Mouse (Mus musculus): ENCODE data around the gene Sbsn. TPM values are rescaled to one million over a fixed set of nuclear protein-coding genes. Genes with fewer than 3 reads are reported as not detected.

The Sbsn gene
- polyA plus RNA-seq (2012; rRNA removed) = 4.6 and 4.7 TPM in 2 replicates

GRCm38 (mm10) chr7:30751086-30751669 lies at the start of gene Sbsn:
Gene Sbsn (plus strand): TSS chr7:30751471.
- H3K4me1 ChIP-seq (ENCODE audit: control insufficient read depth, insufficient read depth, low read length) = no peaks in the 10 kb centered on the region; the same call in 1 of the 2 replicates
- no peak for TF ChIP-seq CTCF (IDR thresholded peaks at IDR 0.05; ENCODE audit: control insufficient read depth, insufficient read depth, insufficient replicate concordance, low read depth, low read length)
- no peak for TF ChIP-seq POLR2A (IDR thresholded peaks at IDR 0.05; ENCODE audit: control insufficient read depth, low read depth, low read length)
- H3K4me3 ChIP-seq (ENCODE audit: control insufficient read depth, low read depth, low read length) = no peak within 1 kb of the TSS
- H3K36me3 ChIP-seq (ENCODE audit: control insufficient read depth, insufficient read depth, low read length) = no peaks in the 10 kb centered on the region
- no peak within 1 kb of the TSS for H3K27ac ChIP-seq (ENCODE audit: control insufficient read depth, insufficient read depth, low read depth, low read length)
- H3K27me3 ChIP-seq (ENCODE audit: control insufficient read depth, insufficient read depth, low read length) = no peaks in the 10 kb centered on the region

- H3K4me1 ChIP-seq (ENCODE audit: control insufficient read depth, insufficient read depth, low read length) = no peaks in the 10 kb centered on the region
- TF ChIP-seq POLR2A (IDR thresholded peaks at IDR 0.05; ENCODE audit: control insufficient read depth, low read depth, low read length) (no peak), CTCF (IDR thresholded peaks at IDR 0.05; ENCODE audit: control insufficient read depth, insufficient read depth, insufficient replicate concordance, low read depth, low read length) (no peak)
- H3K4me3 ChIP-seq (ENCODE audit: control insufficient read depth, low read depth, low read length) = no peak overlapping the region
- H3K36me3 ChIP-seq (ENCODE audit: control insufficient read depth, insufficient read depth, low read length) = no peaks in the 10 kb centered on the region
- no peaks in the 10 kb centered on the region for H3K27me3 ChIP-seq (ENCODE audit: control insufficient read depth, insufficient read depth, low read length)
- H3K27ac ChIP-seq (ENCODE audit: control insufficient read depth, insufficient read depth, low read depth, low read length) = 0 out of 2 replicates have a peak overlapping the region, but pooled peaks have one; percentile 40
These were observed 44.9 kb upstream of the Sbsn start for GRCm38 (mm10) chr7:30706214-30706882.

GRCm38 (mm10) chr7:30707441-30707840 lies 43.8 kb upstream of the Sbsn start:
- H3K27me3 ChIP-seq (ENCODE audit: control insufficient read depth, insufficient read depth, low read length) = no peaks in the 10 kb centered on the region
- no peak overlapping the region for H3K27ac ChIP-seq (ENCODE audit: control insufficient read depth, insufficient read depth, low read depth, low read length)
- no peaks in the 10 kb centered on the region for H3K4me1 ChIP-seq (ENCODE audit: control insufficient read depth, insufficient read depth, low read length)
- TF ChIP-seq POLR2A (IDR thresholded peaks at IDR 0.05; ENCODE audit: control insufficient read depth, low read depth, low read length) = no peak
- TF ChIP-seq CTCF (IDR thresholded peaks at IDR 0.05; ENCODE audit: control insufficient read depth, insufficient read depth, insufficient replicate concordance, low read depth, low read length) = no peak
- no peak overlapping the region for H3K4me3 ChIP-seq (ENCODE audit: control insufficient read depth, low read depth, low read length)
- H3K36me3 ChIP-seq (ENCODE audit: control insufficient read depth, insufficient read depth, low read length) = no peaks in the 10 kb centered on the region

- peaks cover 5% of the 10 kb centered on the region for H3K4me1 ChIP-seq (ENCODE audit: control insufficient read depth, insufficient read depth, low read length)
- no peak within 1 kb of the TSS for H3K27ac ChIP-seq (ENCODE audit: control insufficient read depth, insufficient read depth, low read depth, low read length)
- no peak within 1 kb of the TSS; the same call in 1 of the 2 replicates for H3K4me3 ChIP-seq (ENCODE audit: control insufficient read depth, low read depth, low read length)
- no peaks in the 10 kb centered on the region for H3K36me3 ChIP-seq (ENCODE audit: control insufficient read depth, insufficient read depth, low read length)
- H3K27me3 ChIP-seq (ENCODE audit: control insufficient read depth, insufficient read depth, low read length) = no peaks in the 10 kb centered on the region
- TF ChIP-seq POLR2A (IDR thresholded peaks at IDR 0.05; ENCODE audit: control insufficient read depth, low read depth, low read length) (no peak), CTCF (IDR thresholded peaks at IDR 0.05; ENCODE audit: control insufficient read depth, insufficient read depth, insufficient replicate concordance, low read depth, low read length) (no peak)
These were observed 39.3 kb upstream of the Sbsn start, which contains the start of gene Atp4a for GRCm38 (mm10) chr7:30711942-30712341. Gene Atp4a (plus strand): TSS chr7:30712209.

GRCm38 (mm10) chr7:30717006-30717715 lies 34.1 kb upstream of the Sbsn start:
- H3K36me3 ChIP-seq (ENCODE audit: control insufficient read depth, insufficient read depth, low read length) = no peaks in the 10 kb centered on the region
- no peak overlapping the region for H3K27ac ChIP-seq (ENCODE audit: control insufficient read depth, insufficient read depth, low read depth, low read length)
- H3K4me1 ChIP-seq (ENCODE audit: control insufficient read depth, insufficient read depth, low read length) = peaks cover 15% of the 10 kb centered on the region
- H3K4me3 ChIP-seq (ENCODE audit: control insufficient read depth, low read depth, low read length) = peak overlapping the region; percentile 36
- no peak for TF ChIP-seq POLR2A (IDR thresholded peaks at IDR 0.05; ENCODE audit: control insufficient read depth, low read depth, low read length)
- TF ChIP-seq CTCF (IDR thresholded peaks at IDR 0.05; ENCODE audit: control insufficient read depth, insufficient read depth, insufficient replicate concordance, low read depth, low read length) = no peak
- H3K27me3 ChIP-seq (ENCODE audit: control insufficient read depth, insufficient read depth, low read length) = no peaks in the 10 kb centered on the region

- TF ChIP-seq POLR2A (IDR thresholded peaks at IDR 0.05; ENCODE audit: control insufficient read depth, low read depth, low read length) = no peak
- TF ChIP-seq CTCF (IDR thresholded peaks at IDR 0.05; ENCODE audit: control insufficient read depth, insufficient read depth, insufficient replicate concordance, low read depth, low read length) = no peak
- Histone ChIP-seq H3K36me3 (ENCODE audit: control insufficient read depth, insufficient read depth, low read length) (no peaks in the 10 kb centered on the region), H3K27me3 (ENCODE audit: control insufficient read depth, insufficient read depth, low read length) (no peaks in the 10 kb centered on the region), H3K4me1 (ENCODE audit: control insufficient read depth, insufficient read depth, low read length) (peaks cover 15% of the 10 kb centered on the region), H3K4me3 (ENCODE audit: control insufficient read depth, low read depth, low read length) (no peak overlapping the region; the same call in 1 of the 2 replicates), H3K27ac (ENCODE audit: control insufficient read depth, insufficient read depth, low read depth, low read length) (no peak overlapping the region)
These were observed 33.6 kb upstream of the Sbsn start for GRCm38 (mm10) chr7:30717716-30718046.

GRCm38 (mm10) chr7:30719669-30720068 lies 31.6 kb upstream of the Sbsn start:
- Histone ChIP-seq H3K4me3 (ENCODE audit: control insufficient read depth, low read depth, low read length) (no peak overlapping the region), H3K27ac (ENCODE audit: control insufficient read depth, insufficient read depth, low read depth, low read length) (no peak overlapping the region), H3K36me3 (ENCODE audit: control insufficient read depth, insufficient read depth, low read length) (no peaks in the 10 kb centered on the region), H3K4me1 (ENCODE audit: control insufficient read depth, insufficient read depth, low read length) (peaks cover 15% of the 10 kb centered on the region), H3K27me3 (ENCODE audit: control insufficient read depth, insufficient read depth, low read length) (no peaks in the 10 kb centered on the region)
- no peak for TF ChIP-seq POLR2A (IDR thresholded peaks at IDR 0.05; ENCODE audit: control insufficient read depth, low read depth, low read length)
- TF ChIP-seq CTCF (IDR thresholded peaks at IDR 0.05; ENCODE audit: control insufficient read depth, insufficient read depth, insufficient replicate concordance, low read depth, low read length) = no peak
